Mouse (Mus musculus): ENCODE measurements at regions not wholly inside any gene's neighbourhood (a gene's known extent, or its start where the extent isn't known, plus 50 kb on each side); places are given as distances from the start of the nearest gene placed in this dataset.
A peak's percentile ranks its signal among the peaks of the same experiment; 100 is the strongest.

DNA sequence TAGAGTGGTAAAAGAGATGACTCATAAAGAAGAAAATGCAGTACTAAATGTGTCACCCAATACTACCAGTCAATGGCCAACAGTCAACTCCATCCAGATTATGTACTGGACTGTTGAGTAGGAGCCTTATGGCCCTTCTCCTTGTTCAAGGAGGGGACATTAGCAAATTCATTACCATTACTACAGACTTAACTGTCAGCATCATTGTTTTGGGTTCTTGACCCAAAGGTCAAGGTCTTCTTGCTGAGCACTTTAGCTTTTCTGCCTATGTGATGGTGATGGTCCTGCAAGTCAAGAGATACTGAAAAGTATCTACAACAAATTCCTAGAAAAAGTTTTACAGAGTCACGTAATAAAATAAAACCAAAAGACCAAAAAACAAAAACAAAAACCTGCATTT lies 1251.4 kb downstream of the Gm37988 start:
- no peaks in the 10 kb centered on the region for H3K4me1 ChIP-seq (ENCODE audit: control insufficient read depth, insufficient read depth, low read length)
- H3K4me3 ChIP-seq (ENCODE audit: low read depth, low read length), result no peak overlapping the region
- no peaks in the 10 kb centered on the region for H3K27me3 ChIP-seq (ENCODE audit: control insufficient read depth, insufficient read depth, low read depth, low read length)
- ATAC-seq, result no peak
- H3K9ac ChIP-seq (ENCODE audit: low read depth, low read length), result no peak overlapping the region
- WGBS, result 94% methylated on average over 1 of the region's 1 CpGs
- no peak overlapping the region for H3K4me2 ChIP-seq (ENCODE audit: low read length)
- no peaks in the 10 kb centered on the region for H3K9me3 ChIP-seq (replicated peaks; ENCODE audit: control insufficient read depth, low read length, poor library complexity, severe bottlenecking)
- no peaks in the 10 kb centered on the region for H3K36me3 ChIP-seq (ENCODE audit: control insufficient read depth, insufficient read depth, low read length)
- no peak overlapping the region for H3K27ac ChIP-seq (ENCODE audit: low read length)

DNA sequence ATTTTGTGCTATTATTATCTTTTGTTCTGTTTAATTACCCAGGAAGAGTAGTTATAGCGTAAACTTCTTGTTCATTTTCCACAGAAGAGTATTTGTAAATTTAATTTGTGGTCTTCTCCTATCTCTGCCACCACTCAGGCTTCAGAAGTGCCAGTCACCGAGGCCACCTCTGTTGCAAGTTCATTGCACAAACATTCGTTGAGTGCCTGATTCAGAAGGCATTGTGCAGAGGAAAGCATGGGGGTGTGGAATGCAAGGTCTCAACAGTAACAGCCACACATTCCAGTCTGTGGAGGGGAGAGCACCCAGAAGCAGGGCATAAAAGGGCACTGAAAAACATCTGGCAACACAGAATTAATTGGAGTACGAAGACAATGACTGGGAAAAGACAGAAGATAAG lies 1268.9 kb downstream of the Gm37988 start:
- H3K4me3 ChIP-seq (ENCODE audit: low read depth, low read length), result no peak overlapping the region
- no peaks in the 10 kb centered on the region for H3K9me3 ChIP-seq (replicated peaks; ENCODE audit: control insufficient read depth, low read length, poor library complexity, severe bottlenecking)
- H3K36me3 ChIP-seq (ENCODE audit: control insufficient read depth, insufficient read depth, low read length), result no peaks in the 10 kb centered on the region
- H3K4me2 ChIP-seq (ENCODE audit: low read length), result no peak overlapping the region
- no peak overlapping the region for H3K9ac ChIP-seq (ENCODE audit: low read depth, low read length)
- H3K27ac ChIP-seq (ENCODE audit: low read length), result no peak overlapping the region
- no peaks in the 10 kb centered on the region for H3K27me3 ChIP-seq (ENCODE audit: control insufficient read depth, insufficient read depth, low read depth, low read length)
- no peaks in the 10 kb centered on the region for H3K4me1 ChIP-seq (ENCODE audit: control insufficient read depth, insufficient read depth, low read length)
- 57% methylated on average over 4 of the region's 4 CpGs for WGBS
- ATAC-seq, result no peak

DNA sequence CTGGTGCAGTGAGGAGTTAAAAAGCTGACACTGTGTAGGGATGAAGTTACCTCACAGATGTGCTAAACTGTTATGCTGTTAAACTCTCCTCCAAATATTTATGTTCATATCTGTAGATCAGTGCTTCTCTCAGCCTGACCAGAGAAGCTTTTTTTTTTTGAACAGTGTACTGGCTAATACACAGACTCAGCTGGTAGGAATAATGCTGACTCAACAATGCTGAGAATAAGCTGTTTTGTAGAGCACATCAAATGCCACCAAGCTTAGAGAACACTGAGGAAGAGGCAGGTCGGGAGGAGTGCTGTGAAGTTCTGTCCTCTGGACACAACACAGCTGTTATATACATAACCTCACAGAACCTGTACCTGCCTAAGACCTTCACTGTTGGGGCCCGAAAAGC lies 1274.2 kb downstream of the Gm37988 start:
- 88% methylated on average over 2 of the region's 2 CpGs for WGBS

DNA sequence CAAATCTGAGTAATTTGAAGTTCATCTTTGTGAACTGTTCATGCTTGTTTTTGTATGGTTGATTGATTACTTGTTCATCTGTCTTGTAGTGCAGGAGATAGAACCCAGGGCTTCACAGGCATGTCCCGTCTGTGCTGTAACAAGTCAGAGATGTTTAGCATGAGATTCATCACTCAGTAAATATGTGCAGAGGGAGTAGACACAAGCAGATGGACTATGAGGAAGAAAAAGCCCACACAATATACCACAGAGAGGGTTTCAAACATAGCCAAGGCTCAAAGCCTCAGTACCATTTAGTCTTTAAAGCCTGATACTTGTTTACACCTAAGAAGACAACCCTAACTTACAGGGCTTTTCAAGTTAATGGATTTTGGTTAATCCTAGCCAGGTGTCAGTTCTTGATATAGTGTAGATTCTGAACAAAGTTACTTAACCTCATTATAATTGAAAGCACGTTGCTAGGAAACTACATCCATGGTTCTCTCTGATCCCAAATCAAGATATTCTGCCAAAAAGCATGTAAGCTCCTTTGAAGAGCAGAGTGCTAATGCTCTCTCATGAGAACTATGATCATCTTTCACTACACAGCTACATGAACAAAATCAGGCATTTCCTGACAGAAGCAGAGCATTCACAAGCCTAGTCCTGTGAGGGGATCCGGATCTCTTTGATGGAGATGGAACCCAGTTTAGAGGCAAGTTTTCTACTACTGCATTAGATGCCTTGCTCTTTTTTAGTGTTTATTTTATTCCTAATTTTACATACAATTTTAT lies 1286.7 kb downstream of the Gm37988 start:
- ATAC-seq, result peak; percentile 58; the same call in 1 of the 2 replicates
- 69% methylated on average over 3 of the region's 3 CpGs for whole genome bisulfite sequencing
- H3K27me3 ChIP-seq (ENCODE audit: control insufficient read depth, insufficient read depth, low read depth, low read length), result no peaks in the 10 kb centered on the region

More for the DNA sequence above, 1274.2 kb downstream of the Gm37988 start:
- Histone ChIP-seq H3K9me3 (replicated peaks; ENCODE audit: control insufficient read depth, low read length, poor library complexity, severe bottlenecking) (no peaks in the 10 kb centered on the region), H3K27ac (ENCODE audit: low read length) (no peak overlapping the region), H3K4me3 (ENCODE audit: low read depth, low read length) (no peak overlapping the region), H3K4me1 (ENCODE audit: control insufficient read depth, insufficient read depth, low read length) (no peaks in the 10 kb centered on the region), H3K4me2 (ENCODE audit: low read length) (no peak overlapping the region), H3K36me3 (ENCODE audit: control insufficient read depth, insufficient read depth, low read length) (no peaks in the 10 kb centered on the region), H3K9ac (ENCODE audit: low read depth, low read length) (no peak overlapping the region), H3K27me3 (ENCODE audit: control insufficient read depth, insufficient read depth, low read depth, low read length) (no peaks in the 10 kb centered on the region)
- ATAC-seq, result no peak

DNA sequence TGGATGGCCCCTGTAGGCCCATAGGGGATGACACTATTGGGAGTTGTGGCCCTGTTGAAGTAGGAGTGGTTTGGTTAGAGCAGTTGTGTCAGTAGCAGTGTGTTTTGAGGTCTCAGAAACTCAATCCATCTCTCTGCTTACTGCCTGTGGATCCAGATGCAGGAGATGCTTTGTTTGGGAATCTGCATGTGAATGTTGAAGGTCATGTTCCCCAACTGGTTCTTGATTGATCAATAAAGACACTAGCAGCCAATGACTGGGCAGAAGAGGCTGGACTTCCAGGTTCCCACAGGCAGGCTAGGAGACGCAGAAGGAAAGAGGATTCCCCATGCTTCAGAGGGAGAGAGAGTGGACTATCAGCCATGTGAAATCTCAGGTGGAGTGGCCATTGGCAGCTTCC lies 1309.9 kb downstream of the Gm37988 start:
- H3K9me3 ChIP-seq (replicated peaks; ENCODE audit: control insufficient read depth, low read length, poor library complexity, severe bottlenecking), result no peaks in the 10 kb centered on the region
- H3K27ac ChIP-seq (ENCODE audit: low read length), result no peak overlapping the region
- H3K4me1 ChIP-seq (ENCODE audit: control insufficient read depth, insufficient read depth, low read length), result no peaks in the 10 kb centered on the region
- ATAC-seq, result no peak
- H3K4me2 ChIP-seq (ENCODE audit: low read length), result no peak overlapping the region
- no peaks in the 10 kb centered on the region for H3K27me3 ChIP-seq (ENCODE audit: control insufficient read depth, insufficient read depth, low read depth, low read length)
- no peak overlapping the region for H3K9ac ChIP-seq (ENCODE audit: low read depth, low read length)
- no peaks in the 10 kb centered on the region for H3K36me3 ChIP-seq (ENCODE audit: control insufficient read depth, insufficient read depth, low read length)
- H3K4me3 ChIP-seq (ENCODE audit: low read depth, low read length), result no peak overlapping the region
- WGBS, result 90% methylated on average over 1 of the region's 1 CpGs

More for the DNA sequence above, 1286.7 kb downstream of the Gm37988 start:
- H3K4me2 ChIP-seq (ENCODE audit: low read length), result no peak overlapping the region
- H3K4me1 ChIP-seq (ENCODE audit: control insufficient read depth, insufficient read depth, low read length), result no peaks in the 10 kb centered on the region
- no peak overlapping the region for H3K4me3 ChIP-seq (ENCODE audit: low read depth, low read length)
- H3K27ac ChIP-seq (ENCODE audit: low read length), result no peak overlapping the region
- no peaks in the 10 kb centered on the region for H3K9me3 ChIP-seq (replicated peaks; ENCODE audit: control insufficient read depth, low read length, poor library complexity, severe bottlenecking)
- no peak overlapping the region for H3K9ac ChIP-seq (ENCODE audit: low read depth, low read length)
- H3K36me3 ChIP-seq (ENCODE audit: control insufficient read depth, insufficient read depth, low read length), result no peaks in the 10 kb centered on the region

DNA sequence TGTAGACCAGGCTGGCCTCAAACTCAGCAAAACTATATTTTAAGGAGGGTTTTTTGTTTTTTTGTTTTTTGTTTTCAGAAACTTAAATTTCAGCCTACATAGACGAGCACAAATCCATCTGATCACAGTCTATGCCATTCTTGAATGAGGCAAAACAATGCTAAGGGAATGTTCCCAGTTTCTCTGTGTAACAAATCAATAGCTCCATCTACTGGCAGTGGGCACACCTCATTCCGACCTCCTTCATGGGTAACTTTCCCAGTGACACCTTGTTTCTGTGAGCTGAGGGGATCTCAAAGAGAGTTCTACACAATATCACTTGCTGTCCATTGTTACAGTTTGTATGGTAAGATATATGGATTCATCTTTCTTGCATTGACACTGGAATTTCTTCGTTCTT lies 1327.4 kb downstream of the Gm37988 start:
- 19% methylated on average over 3 of the region's 3 CpGs for WGBS
- H3K4me2 ChIP-seq (ENCODE audit: low read length), result no peak overlapping the region
- H3K27ac ChIP-seq (ENCODE audit: low read length), result no peak overlapping the region
- H3K4me3 ChIP-seq (ENCODE audit: low read depth, low read length), result no peak overlapping the region
- H3K4me1 ChIP-seq (ENCODE audit: control insufficient read depth, insufficient read depth, low read length), result no peaks in the 10 kb centered on the region
- H3K27me3 ChIP-seq (ENCODE audit: control insufficient read depth, insufficient read depth, low read depth, low read length), result no peaks in the 10 kb centered on the region
- ATAC-seq, result no peak
- no peaks in the 10 kb centered on the region for H3K36me3 ChIP-seq (ENCODE audit: control insufficient read depth, insufficient read depth, low read length)
- no peak overlapping the region for H3K9ac ChIP-seq (ENCODE audit: low read depth, low read length)
- no peaks in the 10 kb centered on the region for H3K9me3 ChIP-seq (replicated peaks; ENCODE audit: control insufficient read depth, low read length, poor library complexity, severe bottlenecking)

DNA sequence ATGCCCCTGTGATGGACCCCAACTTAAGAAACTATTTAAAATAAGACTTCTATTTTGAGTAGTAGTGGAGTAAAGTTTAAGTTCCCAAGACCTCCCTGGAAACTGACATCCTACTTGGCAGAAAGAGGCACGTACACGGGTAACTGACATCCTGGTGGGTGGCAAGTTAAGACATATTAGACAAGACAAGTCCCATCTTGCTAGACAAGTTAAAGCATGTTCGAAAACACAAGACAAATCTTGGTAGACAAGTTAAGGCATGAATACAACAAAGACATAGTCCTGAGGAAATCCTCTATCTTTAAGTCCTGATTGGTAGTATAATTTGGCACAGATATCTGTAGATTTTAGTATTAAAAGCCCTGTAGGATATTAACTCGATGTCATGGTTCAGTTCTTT lies 1332.6 kb downstream of the Gm37988 start:
- Histone ChIP-seq H3K9me3 (replicated peaks; ENCODE audit: control insufficient read depth, low read length, poor library complexity, severe bottlenecking) (no peaks in the 10 kb centered on the region), H3K36me3 (ENCODE audit: control insufficient read depth, insufficient read depth, low read length) (no peaks in the 10 kb centered on the region), H3K27ac (ENCODE audit: low read length) (no peak overlapping the region), H3K4me3 (ENCODE audit: low read depth, low read length) (no peak overlapping the region), H3K27me3 (ENCODE audit: control insufficient read depth, insufficient read depth, low read depth, low read length) (no peaks in the 10 kb centered on the region), H3K9ac (ENCODE audit: low read depth, low read length) (no peak overlapping the region), H3K4me2 (ENCODE audit: low read length) (no peak overlapping the region), H3K4me1 (ENCODE audit: control insufficient read depth, insufficient read depth, low read length) (no peaks in the 10 kb centered on the region)
- ATAC-seq, result no peak
- WGBS, result 82% methylated on average over 4 of the region's 4 CpGs

DNA sequence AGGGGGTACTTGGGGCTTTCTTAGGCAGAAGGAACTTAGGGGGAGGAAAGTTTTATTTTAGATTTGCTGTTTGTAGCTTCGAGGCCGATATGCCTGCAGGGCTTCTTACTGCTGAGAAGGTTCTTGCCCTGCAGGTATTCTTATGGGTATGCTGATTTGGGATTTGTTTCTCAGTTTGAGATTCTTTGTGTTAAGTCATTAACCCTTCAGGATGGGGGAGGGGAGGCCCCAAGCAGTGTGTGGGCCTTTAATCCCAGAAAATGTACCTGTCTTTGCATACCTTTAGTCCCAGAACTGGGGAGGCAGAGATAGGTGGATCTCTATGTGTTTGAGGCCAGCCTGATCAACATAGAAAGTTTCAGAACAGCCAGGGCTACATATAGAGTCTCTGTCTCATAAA lies 1335.1 kb downstream of the Gm37988 start:
- Histone ChIP-seq H3K4me1 (ENCODE audit: control insufficient read depth, insufficient read depth, low read length) (no peaks in the 10 kb centered on the region), H3K36me3 (ENCODE audit: control insufficient read depth, insufficient read depth, low read length) (no peaks in the 10 kb centered on the region), H3K4me2 (ENCODE audit: low read length) (no peak overlapping the region), H3K9me3 (replicated peaks; ENCODE audit: control insufficient read depth, low read length, poor library complexity, severe bottlenecking) (no peaks in the 10 kb centered on the region), H3K27me3 (ENCODE audit: control insufficient read depth, insufficient read depth, low read depth, low read length) (no peaks in the 10 kb centered on the region), H3K27ac (ENCODE audit: low read length) (no peak overlapping the region), H3K9ac (ENCODE audit: low read depth, low read length) (no peak overlapping the region), H3K4me3 (ENCODE audit: low read depth, low read length) (no peak overlapping the region)
- 35% methylated on average over 2 of the region's 2 CpGs for WGBS
- no peak for ATAC-seq

DNA sequence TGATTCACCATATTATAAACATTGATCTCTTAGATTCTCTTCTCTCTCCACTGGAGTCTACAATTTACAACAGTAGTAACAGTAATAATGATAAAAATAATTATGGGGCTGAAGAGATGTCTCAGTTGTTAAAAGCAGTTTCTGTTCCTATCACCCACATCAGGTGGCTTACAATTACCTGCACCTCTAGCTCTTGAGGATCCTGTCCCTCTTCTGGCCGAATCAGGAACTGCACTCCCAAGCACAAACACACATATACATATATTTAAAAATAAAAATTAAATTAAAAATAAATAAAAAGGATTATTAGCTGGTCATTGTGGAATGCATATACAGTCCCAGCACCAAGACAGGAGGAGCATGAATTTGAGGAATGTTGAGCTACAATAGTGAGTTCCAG lies 1336.2 kb downstream of the Gm37988 start:
- H3K27ac ChIP-seq (ENCODE audit: low read length), result no peak overlapping the region
- no peaks in the 10 kb centered on the region for H3K9me3 ChIP-seq (replicated peaks; ENCODE audit: control insufficient read depth, low read length, poor library complexity, severe bottlenecking)
- no peak overlapping the region for H3K9ac ChIP-seq (ENCODE audit: low read depth, low read length)
- no peak for ATAC-seq
- H3K36me3 ChIP-seq (ENCODE audit: control insufficient read depth, insufficient read depth, low read length), result no peaks in the 10 kb centered on the region
- no peak overlapping the region for H3K4me2 ChIP-seq (ENCODE audit: low read length)
- H3K4me1 ChIP-seq (ENCODE audit: control insufficient read depth, insufficient read depth, low read length), result no peaks in the 10 kb centered on the region
- H3K4me3 ChIP-seq (ENCODE audit: low read depth, low read length), result no peak overlapping the region
- 61% methylated on average over 1 of the region's 1 CpGs for WGBS
- H3K27me3 ChIP-seq (ENCODE audit: control insufficient read depth, insufficient read depth, low read depth, low read length), result no peaks in the 10 kb centered on the region
